In genomic region chr4:147943005-147943404, GRCm38 (mm10) we compare ENCODE assay signal across 13 mouse cellular contexts. TPM values are rescaled to one million over a fixed set of nuclear protein-coding genes. Genes with fewer than 3 reads are reported as not detected.
DNase-seq lines count a peak whose midpoint lies in the region; ATAC-seq lines count a peak whose summit lies in the region.
"Had no signal": no experiment of that assay in that cellular context is flagged by ENCODE, and none has a peak within 500 bp of the region (broad histone marks: within the 10 kb centered on the region; RNA-seq: fewer than 3 reads in every experiment).

No protein-coding gene starts in this region.

- no peaks in the 10 kb centered on the region for H3K9me3 ChIP-seq in heart, embryonic 16.5 days (replicated peaks; ENCODE audit: control insufficient read depth, low read length)
- no peaks in the 10 kb centered on the region for H3K9me3 ChIP-seq in heart, embryonic 10.5 days
- H3K9me3 ChIP-seq in midbrain, embryonic 15.5 days: no peaks in the 10 kb centered on the region
- H3K9me3 ChIP-seq in midbrain, embryonic 10.5 days (replicated peaks): no peaks in the 10 kb centered on the region

- no peak overlapping the region for H3K4me3 ChIP-seq in heart, embryonic 16.5 days (ENCODE audit: low read length)
- H3K4me3 ChIP-seq in heart, embryonic 10.5 days: no peak overlapping the region
- no peak overlapping the region for H3K4me3 ChIP-seq in midbrain, embryonic 15.5 days
- H3K4me3 ChIP-seq in midbrain, embryonic 10.5 days: no peak overlapping the region

- no peak for ATAC-seq in heart, embryonic 16.5 days (replicated peaks; ENCODE audit: extremely low read depth, insufficient read depth, low FRiP score)
- ATAC-seq in midbrain, embryonic 15.5 days (replicated peaks): no peak
- ATAC-seq: inflammation-experienced regulatory T-cells, adult 6 months had no signal

- no peak overlapping the region for H3K9ac ChIP-seq in heart, embryonic 16.5 days (ENCODE audit: low read length)
- H3K9ac ChIP-seq in midbrain, embryonic 15.5 days: no peak overlapping the region

- DNase-seq in heart, embryonic 10.5 days (ENCODE audit: low spot score): no peak
- DNase-seq in midbrain, embryonic 10.5 days (ENCODE audit: low spot score): no peak
- DNase-seq in kidney, postnatal 14 days: peak; percentile 52
- DNase-seq in cerebellum, postnatal 14 days: no peak
- DNase-seq in spleen, adult 12 weeks (ENCODE audit: low spot score): no peak
- DNase-seq in embryo, embryonic 10 days (ENCODE audit: low spot score): no peak
- DNase-seq: adrenal gland, postnatal 25 days; thymus, postnatal 4 days had no signal

- peaks cover 38% of the 10 kb centered on the region for H3K4me1 ChIP-seq in heart, embryonic 16.5 days (ENCODE audit: control insufficient read depth, insufficient read depth, low read length)
- H3K4me1 ChIP-seq in heart, embryonic 10.5 days: peaks cover 27% of the 10 kb centered on the region
- peaks cover 33% of the 10 kb centered on the region for H3K4me1 ChIP-seq in midbrain, embryonic 15.5 days
- peaks cover 38% of the 10 kb centered on the region for H3K4me1 ChIP-seq in midbrain, embryonic 10.5 days

- H3K4me2 ChIP-seq in heart, embryonic 16.5 days (ENCODE audit: low read depth, low read length): peak overlapping the region; percentile 3; the same call in 1 of the 2 replicates
- peak overlapping the region; percentile 97; the same call in 1 of the 2 replicates for H3K4me2 ChIP-seq in midbrain, embryonic 15.5 days

- H3K27me3 ChIP-seq in heart, embryonic 16.5 days (ENCODE audit: control insufficient read depth, insufficient read depth, low read length): no peaks in the 10 kb centered on the region
- H3K27me3 ChIP-seq in heart, embryonic 10.5 days (ENCODE audit: insufficient read depth, poor library complexity, severe bottlenecking): 0 out of 2 replicates have a peak, but pooled peaks cover 3% of the 10 kb centered on the region
- H3K27me3 ChIP-seq in midbrain, embryonic 15.5 days (replicated peaks): no peaks in the 10 kb centered on the region
- H3K27me3 ChIP-seq in midbrain, embryonic 10.5 days (ENCODE audit: low read depth, poor library complexity, severe bottlenecking): peaks cover 2% of the 10 kb centered on the region; the same call in 1 of the 2 replicates

- peaks cover 36% of the 10 kb centered on the region for H3K36me3 ChIP-seq in heart, embryonic 16.5 days (ENCODE audit: control insufficient read depth, insufficient read depth)
- H3K36me3 ChIP-seq in heart, embryonic 10.5 days: peaks cover 52% of the 10 kb centered on the region
- H3K36me3 ChIP-seq in midbrain, embryonic 15.5 days (replicated peaks): peaks cover 34% of the 10 kb centered on the region
- peaks cover 53% of the 10 kb centered on the region for H3K36me3 ChIP-seq in midbrain, embryonic 10.5 days

- no peak overlapping the region for H3K27ac ChIP-seq in heart, embryonic 16.5 days (ENCODE audit: low read length)
- no peak overlapping the region for H3K27ac ChIP-seq in heart, embryonic 10.5 days
- no peak overlapping the region for H3K27ac ChIP-seq in midbrain, embryonic 15.5 days
- no peak overlapping the region for H3K27ac ChIP-seq in midbrain, embryonic 10.5 days (replicated peaks)

- 88% methylated on average over 1 of the region's 1 CpGs for WGBS in heart, embryonic 16.5 days
- 100% methylated on average over 1 of the region's 1 CpGs for WGBS in heart, embryonic 10.5 days
- WGBS in midbrain, embryonic 15.5 days: 97% methylated on average over 1 of the region's 1 CpGs
- WGBS in midbrain, embryonic 10.5 days: 92% methylated on average over 1 of the region's 1 CpGs

RNA-seq across cellular contexts. Expression of gene 2510039O18Rik, which starts 2.3 kb away (rescaled TPM):
- 12.1 and 14.2 TPM in 2 replicates for polyA plus RNA-seq in heart, embryonic 16.5 days (2015; fragmentation: Nextera tagmentation; extraction: Ambion mirVana)
- 13.6 and 18.5 TPM in 2 replicates for polyA plus RNA-seq in heart, embryonic 10.5 days (2016; fragmentation: Nextera tagmentation; extraction: Ambion mirVana)
- polyA plus RNA-seq in midbrain, embryonic 15.5 days (2015; fragmentation: Nextera tagmentation; extraction: Ambion mirVana): 12.8 and 16.5 TPM in 2 replicates
- 11.6 and 11.7 TPM in 2 replicates for polyA plus RNA-seq in midbrain, embryonic 10.5 days (2016; fragmentation: Nextera tagmentation; extraction: Ambion mirVana)

RNA-seq across cellular contexts. Expression of gene Plod1, which starts 6.4 kb away (rescaled TPM):
- 58.5 and 62.7 TPM in 2 replicates for polyA plus RNA-seq in heart, embryonic 16.5 days (2015; fragmentation: Nextera tagmentation; extraction: Ambion mirVana)
- polyA plus RNA-seq in heart, embryonic 10.5 days (2016; fragmentation: Nextera tagmentation; extraction: Ambion mirVana): 40.8 and 44.9 TPM in 2 replicates
- polyA plus RNA-seq in midbrain, embryonic 15.5 days (2015; fragmentation: Nextera tagmentation; extraction: Ambion mirVana): 20.2 and 22.7 TPM in 2 replicates
- polyA plus RNA-seq in midbrain, embryonic 10.5 days (2016; fragmentation: Nextera tagmentation; extraction: Ambion mirVana): 26.9 and 28.2 TPM in 2 replicates

RNA-seq across cellular contexts. Expression of gene Mfn2, which starts 38.5 kb away (rescaled TPM):
- 164 and 184 TPM in 2 replicates for polyA plus RNA-seq in heart, embryonic 16.5 days (2015; fragmentation: Nextera tagmentation; extraction: Ambion mirVana)
- 65.7 and 126 TPM in 2 replicates for polyA plus RNA-seq in heart, embryonic 10.5 days (2016; fragmentation: Nextera tagmentation; extraction: Ambion mirVana)
- 101 and 104 TPM in 2 replicates for polyA plus RNA-seq in midbrain, embryonic 15.5 days (2015; fragmentation: Nextera tagmentation; extraction: Ambion mirVana)
- polyA plus RNA-seq in midbrain, embryonic 10.5 days (2016; fragmentation: Nextera tagmentation; extraction: Ambion mirVana): 45.1 and 53.2 TPM in 2 replicates

RNA-seq across cellular contexts. Expression of gene Nppb, which starts 42.6 kb away (rescaled TPM):
- 159 and 197 TPM in 2 replicates for polyA plus RNA-seq in heart, embryonic 16.5 days (2015; fragmentation: Nextera tagmentation; extraction: Ambion mirVana)
- 124 and 308 TPM in 2 replicates for polyA plus RNA-seq in heart, embryonic 10.5 days (2016; fragmentation: Nextera tagmentation; extraction: Ambion mirVana)
- polyA plus RNA-seq in midbrain, embryonic 15.5 days (2015; fragmentation: Nextera tagmentation; extraction: Ambion mirVana): not detected in 2 replicates
- polyA plus RNA-seq in midbrain, embryonic 10.5 days (2016; fragmentation: Nextera tagmentation; extraction: Ambion mirVana): not detected in 2 replicates
- polyA plus RNA-seq: cortical plate, adult 2 months; inflammation-experienced regulatory T-cells, adult 6 months; liver, adult 2 months had no signal

RNA-seq across cellular contexts. Expression of gene Nppa, which starts 57.5 kb away (rescaled TPM):
- 4,431 and 6,649 TPM in 2 replicates for polyA plus RNA-seq in heart, embryonic 16.5 days (2015; fragmentation: Nextera tagmentation; extraction: Ambion mirVana)
- 2,404 and 4,482 TPM in 2 replicates for polyA plus RNA-seq in heart, embryonic 10.5 days (2016; fragmentation: Nextera tagmentation; extraction: Ambion mirVana)
- polyA plus RNA-seq in midbrain, embryonic 15.5 days (2015; fragmentation: Nextera tagmentation; extraction: Ambion mirVana): 3.6 and 6.4 TPM in 2 replicates
- polyA plus RNA-seq in midbrain, embryonic 10.5 days (2016; fragmentation: Nextera tagmentation; extraction: Ambion mirVana): 0.25 and 0.67 TPM in 2 replicates
- polyA plus RNA-seq: inflammation-experienced regulatory T-cells, adult 6 months; liver, adult 2 months had no signal
